Mouse (Mus musculus): ENCODE results near the gene Nrp1.

Nrp1 gene

GRCm38 (mm10) chr8:128551421-128552139 is 193.2 kb downstream of the Nrp1 start:
- in situ Hi-C loops (cut with MboI, MseI), result no loop called here

All from T-helper 1 cell (primary cell).